Mouse (Mus musculus) ES-E14 (cell line): Measurements from ENCODE around the gene Gucy1b2.

Experiments used
- CHD2 ChIP-seq: IDR thresholded peaks from 2 replicates; pipeline ENCODE4 v1.6.1; 2014; ENCODE audit warnings: mild to moderate bottlenecking, low read depth, low read length, inconsistent platforms
- ZC3H11A ChIP-seq: IDR thresholded peaks from 2 replicates; pipeline ENCODE4 v1.6.1; 2012; ENCODE audit warnings: low read depth, mild to moderate bottlenecking, inconsistent platforms, low read length, borderline replicate concordance

GRCm38 (mm10) chr14:62479395-62479794, 23.3 kb upstream of the Gucy1b2 start:
- TF ChIP-seq ZC3H11A (no peak), CHD2 (no peak)
